Mouse (Mus musculus): ENCODE measurements around the gene Minpp1.

Minpp1 gene

DNA sequence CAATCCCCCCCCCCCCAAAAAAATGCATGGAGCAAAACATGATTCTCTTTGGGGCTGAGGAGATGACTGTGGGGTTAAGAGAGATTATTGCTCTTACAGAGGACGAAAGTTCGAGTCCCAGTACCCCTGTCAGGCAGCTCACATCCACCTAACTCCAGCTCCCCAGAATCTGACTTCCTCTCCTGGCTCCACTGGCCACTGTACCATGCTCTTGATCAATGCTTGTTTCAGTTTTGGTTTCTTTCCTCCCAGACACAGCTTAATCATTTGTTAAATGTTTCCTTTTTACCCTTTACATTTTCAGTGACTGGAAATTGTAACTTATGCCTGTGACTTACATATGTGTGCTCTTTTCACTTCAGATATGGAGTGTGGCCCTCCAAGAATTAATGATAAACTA, 5.4 kb downstream of the Minpp1 start:
- DNase-seq: no peak

DNA sequence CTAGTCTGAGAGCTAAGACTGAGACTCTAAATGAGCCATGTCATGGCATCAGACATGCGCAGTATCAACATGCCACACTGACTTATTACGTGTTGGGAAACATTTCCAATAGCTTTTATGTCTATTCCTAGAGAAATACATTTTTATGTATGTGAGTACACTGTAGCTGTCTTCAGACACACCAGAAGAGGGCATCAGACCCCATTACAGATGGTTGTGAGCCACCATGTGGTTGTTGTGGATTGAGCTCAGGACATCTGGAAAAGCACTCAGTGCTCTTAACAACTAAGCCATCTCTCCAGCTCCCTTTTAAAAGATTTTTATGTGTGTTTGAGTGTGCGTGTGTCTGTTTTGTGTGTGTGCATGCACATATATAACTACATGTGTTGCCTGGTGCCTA, 6.8 kb downstream of the Minpp1 start:
- DNase-seq: no peak

DNA sequence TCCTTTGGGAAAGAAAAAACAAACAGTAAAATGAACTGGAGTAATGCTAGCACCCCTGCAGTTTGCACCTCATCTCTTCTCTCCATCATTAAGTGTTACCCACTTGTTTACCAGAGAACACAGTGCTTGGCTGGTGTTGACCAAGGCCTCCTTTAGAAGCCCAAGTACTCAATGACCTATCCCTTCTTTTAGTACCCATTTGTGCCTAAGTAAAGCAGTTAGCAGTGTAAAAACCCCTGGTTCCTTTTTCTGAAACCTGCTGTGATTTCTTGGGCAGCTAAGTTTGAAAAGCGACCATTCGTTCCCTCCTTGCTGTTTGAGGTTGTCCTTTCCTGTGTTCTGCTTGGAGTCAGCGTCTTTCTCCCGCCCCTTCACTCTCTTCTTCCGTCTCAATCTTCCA, 7.4 kb downstream of the Minpp1 start:
- DNase-seq: no peak

DNA sequence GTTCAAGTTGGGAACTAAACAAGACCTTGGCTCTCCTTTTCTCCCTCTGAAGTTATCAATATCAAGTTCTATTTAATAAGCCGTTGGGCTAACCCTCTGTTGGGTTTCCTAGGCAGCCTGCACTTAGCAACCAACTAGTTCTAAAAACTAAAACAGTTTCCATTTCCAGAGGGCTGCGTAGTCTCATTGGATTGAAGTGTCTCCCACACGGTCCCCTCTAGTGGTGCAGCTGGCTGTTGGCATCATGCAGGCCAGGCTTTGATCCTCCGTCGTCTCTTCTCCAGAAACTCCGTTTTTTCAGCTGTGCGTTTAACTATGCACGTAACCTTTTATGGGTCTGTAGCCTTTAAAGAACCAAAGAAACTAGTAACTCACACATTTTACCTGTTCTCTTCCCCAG, 7.9 kb downstream of the Minpp1 start:
- DNase-seq: no peak

DNA sequence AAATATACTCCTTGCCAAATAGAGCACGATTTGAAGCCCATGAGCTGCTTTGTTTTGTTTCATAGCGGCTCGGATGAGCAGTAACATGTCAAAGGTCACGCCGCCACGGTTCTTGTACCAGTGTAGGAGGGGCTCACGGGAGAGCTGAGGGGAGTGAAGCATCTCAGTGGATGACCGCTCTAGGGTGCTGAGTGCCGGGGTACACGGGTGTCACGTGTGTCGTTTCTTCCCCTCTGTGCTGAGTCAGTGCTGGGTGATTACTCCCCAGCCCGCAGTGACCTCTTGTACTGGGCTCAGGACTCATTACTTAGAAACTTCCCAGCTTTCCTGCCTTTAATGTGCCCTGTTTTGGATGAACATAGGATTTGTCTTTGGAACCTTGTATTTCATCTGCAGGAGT, 9.0 kb downstream of the Minpp1 start:
- DNase-seq: peak; percentile 58

DNA sequence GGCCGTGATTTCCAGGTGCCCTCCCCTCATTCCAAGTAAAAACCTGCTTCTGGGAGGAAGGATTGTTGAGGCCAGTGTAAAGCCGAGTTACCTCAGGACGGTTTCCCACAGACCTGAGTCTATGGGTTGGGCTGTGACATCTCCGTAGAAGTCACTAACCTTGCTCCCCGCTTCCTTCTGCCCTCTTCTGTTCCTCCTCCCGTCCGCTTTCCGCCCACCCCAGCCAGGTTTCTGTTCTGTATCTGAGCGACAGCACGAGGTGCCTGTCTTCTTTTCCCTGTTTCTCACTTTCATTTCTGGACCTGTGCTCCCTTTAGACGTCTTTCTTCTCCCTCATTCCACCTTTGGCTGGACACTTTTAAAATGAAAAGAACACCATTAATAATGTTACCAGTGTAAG, 9.5 kb downstream of the Minpp1 start:
- DNase-seq: no peak

DNA sequence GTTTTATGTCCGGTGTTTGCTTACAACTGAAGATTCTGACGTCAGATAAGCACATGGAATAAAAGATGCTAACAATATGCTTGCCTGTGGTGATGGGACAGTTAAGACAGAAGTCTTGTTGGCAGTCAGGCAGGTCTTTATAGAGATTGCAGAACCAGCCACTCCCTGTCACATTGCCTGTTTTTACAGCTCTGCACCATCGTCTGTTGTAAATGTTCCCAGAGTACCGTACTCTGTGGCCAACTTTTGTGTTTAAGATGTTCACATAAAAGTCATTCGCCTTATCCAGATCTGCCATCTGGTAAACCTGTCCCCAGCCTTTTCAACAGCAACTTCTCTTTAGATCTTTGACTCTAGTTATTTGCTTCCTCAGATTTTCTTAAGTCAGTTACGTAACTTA, 11.8 kb downstream of the Minpp1 start:
- no peak for DNase-seq

DNA sequence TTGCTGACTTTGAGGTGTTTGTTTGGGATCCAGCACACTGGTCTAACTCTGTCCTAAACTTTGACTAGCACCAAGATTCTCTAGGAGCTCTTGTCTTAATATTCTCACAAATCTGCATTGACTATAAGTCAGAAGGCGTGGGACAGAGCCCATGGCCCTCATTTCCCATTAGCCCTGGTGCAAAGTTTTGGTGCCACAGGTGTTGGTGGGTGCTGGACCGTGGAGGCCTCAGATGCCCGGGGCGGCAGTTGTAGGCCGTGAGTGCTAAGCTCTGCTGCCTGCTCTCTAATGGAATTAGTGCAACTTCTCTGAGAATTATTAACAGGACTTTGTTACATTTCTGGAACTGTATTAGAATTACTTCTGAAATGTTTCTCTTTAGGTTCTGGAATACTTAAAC, 12.4 kb downstream of the Minpp1 start:
- DNase-seq: peak; percentile 74

DNA sequence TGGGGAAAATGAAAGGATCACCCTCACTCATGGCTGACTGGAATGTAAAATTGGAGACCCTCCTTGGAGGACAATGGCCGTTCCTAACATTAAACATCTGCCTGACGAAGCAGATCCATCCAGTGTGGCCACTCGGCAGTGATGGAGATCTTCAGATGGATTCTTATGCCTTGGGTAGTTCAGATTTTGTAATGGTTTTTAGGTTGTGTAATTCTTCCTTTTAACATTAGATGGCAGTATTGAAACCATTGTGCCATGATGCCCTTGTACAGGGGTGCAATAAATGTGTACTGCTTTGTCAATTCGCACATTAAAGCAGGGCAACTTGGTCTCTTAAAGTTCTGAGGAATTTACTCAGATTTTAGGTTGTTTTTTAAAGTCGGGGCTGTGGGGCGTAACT, 15.8 kb downstream of the Minpp1 start:
- DNase-seq: no peak

DNA sequence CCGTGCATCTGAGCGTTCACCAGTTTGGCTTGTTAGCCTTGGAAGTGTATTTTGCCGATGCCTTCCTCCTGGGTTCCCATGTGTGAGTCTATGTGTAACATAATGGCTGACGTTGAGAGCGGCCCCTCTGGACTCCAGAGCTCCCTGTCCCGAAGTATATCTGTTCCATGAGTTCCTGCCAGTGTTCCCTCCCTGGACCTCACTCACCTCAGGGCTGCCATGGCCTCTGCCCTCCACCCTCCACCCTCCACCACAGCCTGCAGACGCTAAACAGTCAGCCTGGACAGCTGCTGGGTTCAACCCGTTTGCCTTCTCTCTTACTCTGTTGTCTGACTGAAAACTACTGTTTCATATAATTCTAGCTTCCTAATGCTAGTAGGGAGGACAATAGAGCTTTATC, 20.5 kb downstream of the Minpp1 start:
- DNase-seq: no peak

DNA sequence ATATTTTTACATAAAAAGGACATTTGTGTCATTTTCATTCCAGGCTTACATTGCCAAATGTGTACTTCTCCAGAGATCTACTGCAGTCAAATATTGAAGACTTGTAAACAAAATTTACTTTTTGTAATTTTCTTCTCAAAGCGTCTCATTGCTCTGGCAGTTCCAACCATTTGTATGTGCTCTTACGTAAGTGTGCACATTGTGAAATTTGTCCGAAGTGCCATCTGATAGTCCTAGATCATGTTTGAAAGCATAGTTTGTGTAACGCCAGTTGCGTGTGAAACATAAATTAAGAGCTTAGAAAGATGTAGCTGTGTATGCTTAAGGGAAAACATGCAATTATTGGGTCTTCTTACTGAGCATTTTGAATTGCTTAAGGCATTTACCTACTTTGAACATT, 20.9 kb downstream of the Minpp1 start:
- DNase-seq: no peak

DNA sequence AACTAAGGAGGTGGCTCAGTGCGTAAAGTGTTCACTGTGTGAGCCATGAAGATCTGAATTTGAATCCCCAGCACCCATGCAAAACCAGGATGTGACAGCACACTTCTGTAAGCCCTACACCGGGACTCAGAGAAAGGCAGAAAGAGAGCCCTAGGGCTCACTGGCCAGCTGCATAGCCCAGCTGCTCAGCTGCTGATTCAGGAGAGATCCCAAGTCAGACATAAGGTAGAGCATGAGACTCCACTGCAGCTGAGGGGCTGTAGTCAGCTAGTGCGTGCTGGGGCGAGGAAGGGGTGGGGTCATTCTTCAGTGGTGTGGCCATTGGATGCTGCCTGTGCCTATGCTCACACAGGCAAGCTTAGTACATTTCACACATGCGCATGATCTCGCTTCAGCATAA, 21.5 kb downstream of the Minpp1 start:
- no peak for DNase-seq

DNA sequence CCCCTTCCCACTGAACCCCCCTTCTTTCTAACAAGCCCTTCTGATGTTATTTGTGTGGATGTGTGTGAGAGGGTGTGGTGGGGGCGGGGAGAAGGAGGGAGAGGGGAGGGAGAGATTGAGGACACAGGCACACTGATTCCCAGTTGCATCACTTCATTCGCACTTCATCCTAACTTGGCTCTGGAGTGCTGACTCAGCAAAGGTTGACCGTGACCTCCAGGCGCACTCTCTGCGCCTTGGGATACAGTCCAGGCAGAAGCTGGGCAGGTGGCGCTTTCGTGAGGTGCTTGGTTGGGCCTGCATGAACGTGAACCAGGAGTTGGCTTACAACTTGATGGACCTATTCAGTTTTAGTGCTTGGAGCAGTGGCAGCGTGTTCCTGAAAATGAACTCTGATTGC, 22.0 kb downstream of the Minpp1 start:
- no peak for DNase-seq

DNA sequence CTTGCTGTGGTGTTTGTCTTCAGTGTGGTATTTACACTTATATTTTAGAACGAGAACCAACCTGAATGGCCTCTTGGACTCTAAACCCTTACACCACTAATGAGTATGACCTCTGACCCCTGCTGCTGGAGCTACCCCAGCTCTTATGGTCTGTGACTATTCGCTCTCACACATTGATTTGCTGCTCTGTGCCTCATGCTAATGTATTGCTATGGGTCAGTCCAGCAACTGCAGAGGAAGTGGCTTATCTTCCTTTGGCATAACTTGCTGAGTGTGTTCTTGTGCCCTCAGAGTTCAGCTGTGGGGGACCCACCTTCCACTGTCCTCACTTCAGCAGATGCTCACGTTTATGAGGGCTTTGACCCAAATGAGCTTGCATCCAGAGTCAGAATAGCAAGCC, 24.7 kb downstream of the Minpp1 start:
- peak; percentile 34 for DNase-seq

DNA sequence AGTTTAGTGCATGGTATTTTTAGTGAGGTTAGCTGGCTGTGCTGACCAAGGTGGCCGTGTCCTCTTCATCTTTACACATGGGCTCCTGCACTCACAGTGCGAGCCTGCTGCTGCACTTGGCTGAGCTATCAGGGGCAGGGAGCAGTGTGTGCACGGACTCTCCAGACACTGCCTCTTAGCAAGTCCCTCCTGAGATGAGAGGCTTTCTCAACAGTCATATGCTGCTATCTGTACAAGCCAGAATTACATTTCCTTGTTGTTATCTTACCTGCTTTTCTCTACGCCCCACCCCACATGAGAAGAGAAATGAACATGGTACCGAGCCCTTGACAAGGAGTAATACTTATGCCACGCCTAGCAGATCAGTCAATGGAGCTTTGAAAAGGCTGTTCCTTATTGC, 25.4 kb downstream of the Minpp1 start:
- DNase-seq: no peak

DNA sequence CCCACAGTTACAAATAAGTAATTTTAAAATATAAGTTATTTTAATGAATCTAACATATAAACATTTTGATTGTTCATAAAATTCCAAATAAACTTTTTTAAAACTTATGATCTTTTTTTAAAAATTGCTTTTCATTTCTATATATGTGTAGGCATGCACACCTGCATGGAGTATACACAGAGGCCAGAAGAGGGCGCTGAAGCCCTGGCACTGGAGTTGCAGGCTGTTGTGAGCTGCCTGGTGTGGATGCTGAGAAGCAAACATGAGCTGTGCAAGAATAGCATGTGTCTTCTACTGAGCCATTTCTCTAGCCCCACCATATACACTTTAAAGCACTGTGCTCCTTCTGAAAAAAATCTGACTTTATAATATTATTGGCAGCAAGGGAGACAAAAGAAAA, 26.9 kb downstream of the Minpp1 start:
- DNase-seq: peak; percentile 18

DNA sequence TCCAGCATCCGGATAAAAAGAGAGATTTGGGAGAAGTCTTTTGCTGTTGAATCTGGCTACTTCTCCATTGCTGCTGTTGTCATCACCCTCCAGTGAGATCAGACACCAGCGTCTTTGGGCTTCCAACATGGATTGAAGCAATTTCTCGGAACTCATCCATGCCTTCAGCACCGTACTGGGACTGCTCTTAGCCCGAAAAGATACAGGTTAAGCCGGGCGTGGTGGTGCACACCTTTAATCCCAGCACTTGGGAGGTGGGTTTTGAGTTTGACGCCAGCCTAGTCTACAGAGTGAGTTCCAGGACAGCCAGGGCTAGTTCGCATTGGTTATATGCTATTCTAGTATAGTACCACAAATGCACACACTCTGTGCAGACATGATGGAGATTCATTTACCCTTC, 31.0 kb downstream of the Minpp1 start:
- no peak for DNase-seq

DNA sequence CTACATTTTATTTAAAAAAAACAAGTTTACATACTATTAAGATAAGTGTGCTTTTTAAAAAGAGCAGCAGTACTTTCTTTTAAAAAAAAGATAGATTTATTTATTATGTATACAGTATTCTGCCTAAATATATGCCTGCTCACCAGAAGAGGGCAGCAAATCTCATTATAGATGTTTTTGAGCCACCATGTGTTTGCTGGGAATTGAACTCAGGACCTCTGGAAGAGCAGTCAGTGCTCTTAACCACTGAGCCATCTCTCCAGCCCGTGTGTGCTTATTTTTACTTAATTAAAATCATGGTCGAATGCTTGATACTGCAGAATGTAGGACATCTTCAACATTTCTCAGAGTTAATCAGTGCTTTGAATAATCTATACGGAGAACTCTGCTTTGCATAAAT, 35.9 kb downstream of the Minpp1 start:
- DNase-seq: no peak

DNA sequence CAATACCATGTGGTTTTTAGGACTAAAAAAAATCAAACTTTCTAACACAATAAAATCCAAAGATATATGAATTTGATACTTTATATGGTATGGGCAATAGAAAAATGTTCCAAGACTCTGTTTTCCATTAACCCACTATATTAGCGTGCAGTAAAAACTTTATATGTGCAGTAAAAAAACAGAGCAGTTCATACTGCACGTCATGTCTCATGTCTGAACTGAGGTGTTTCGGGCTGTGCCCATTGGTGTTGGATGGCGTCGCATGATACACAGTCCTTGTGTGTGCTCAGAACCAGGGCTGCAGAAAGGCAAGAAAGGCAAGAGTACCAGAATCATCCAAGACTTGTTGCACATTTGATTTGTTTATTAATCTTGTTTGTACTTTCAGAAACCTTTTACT, 36.7 kb downstream of the Minpp1 start:
- DNase-seq: no peak

DNA sequence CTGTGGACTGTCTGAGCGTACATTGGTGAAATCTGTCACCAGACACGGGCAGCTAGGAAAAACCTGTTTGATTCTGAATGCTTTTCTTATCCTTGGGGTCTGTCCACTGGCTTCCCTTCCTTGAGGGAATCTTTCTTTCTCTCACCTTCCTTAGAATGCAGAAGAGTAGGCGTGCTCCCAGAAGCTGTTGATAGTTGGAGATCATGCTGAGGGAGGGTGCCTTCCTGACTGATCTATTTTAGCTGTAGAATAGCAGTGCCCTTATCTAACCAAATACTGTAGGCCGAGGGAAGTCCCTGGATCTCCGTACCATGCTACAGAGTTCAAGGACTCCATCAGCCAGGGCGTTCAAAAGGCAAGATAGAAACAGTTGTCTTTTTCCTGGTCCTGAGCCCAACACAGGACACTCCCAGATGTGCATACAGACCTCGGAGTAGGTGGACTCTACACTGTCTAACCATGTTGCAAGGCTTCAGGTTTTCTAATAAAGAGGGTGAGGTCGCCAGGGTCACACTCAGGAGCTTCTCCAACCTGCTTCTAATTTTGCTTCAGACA, 37.3 kb downstream of the Minpp1 start:
- DNase-seq: no peak

DNA sequence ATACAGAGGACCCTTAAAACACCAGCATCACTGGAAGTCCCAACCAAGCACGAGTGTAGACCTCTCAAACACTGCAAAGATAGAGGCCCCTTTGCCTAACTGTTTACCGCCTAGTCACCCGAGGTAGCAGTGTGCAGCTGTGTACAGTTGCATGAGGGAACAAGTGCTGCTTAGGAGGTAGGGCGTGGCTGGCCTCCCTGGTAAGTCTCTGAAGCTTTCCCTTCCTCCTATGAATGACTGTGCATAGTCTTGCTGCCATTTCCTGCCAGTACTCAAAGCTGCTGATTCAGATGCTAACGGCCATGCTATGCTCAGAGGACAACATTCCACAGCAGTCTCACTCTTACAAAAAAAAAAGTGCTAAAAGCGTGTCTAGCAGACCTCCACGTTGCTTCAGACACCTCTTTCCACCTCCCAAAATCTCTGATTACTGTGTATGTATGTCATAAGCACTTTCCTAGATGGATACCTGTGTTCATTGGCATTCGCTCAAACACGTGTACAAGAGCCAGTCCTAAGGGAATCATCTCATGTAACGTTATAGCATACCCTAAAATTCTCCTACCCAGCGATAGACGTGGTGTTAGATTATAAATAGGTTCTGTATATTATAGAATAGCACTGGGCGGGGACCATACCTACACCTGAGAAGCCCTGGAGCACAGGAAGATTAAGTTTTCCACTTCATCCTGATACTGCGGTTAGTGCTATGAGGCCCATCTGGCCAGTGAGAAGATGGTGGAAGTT, 38.4 kb downstream of the Minpp1 start:
- DNase-seq: no peak

DNA sequence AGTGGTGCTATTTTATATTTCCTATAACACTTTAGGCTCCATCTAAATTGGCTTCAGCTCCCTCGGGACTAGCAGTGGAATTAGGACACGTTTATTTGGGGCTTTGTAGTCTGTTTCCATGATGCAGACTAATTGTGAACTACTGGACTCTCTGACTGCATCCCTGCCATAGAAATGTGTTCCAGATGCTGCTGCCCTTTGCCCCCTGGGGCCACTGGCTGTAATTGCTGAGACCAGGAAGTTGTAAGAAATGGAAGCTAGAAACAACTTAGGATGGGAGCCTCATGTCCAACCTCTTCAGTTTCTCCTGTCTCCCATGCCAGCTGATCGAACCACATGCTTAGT, 38.9 kb downstream of the Minpp1 start:
- DNase-seq: peak; percentile 38

DNA sequence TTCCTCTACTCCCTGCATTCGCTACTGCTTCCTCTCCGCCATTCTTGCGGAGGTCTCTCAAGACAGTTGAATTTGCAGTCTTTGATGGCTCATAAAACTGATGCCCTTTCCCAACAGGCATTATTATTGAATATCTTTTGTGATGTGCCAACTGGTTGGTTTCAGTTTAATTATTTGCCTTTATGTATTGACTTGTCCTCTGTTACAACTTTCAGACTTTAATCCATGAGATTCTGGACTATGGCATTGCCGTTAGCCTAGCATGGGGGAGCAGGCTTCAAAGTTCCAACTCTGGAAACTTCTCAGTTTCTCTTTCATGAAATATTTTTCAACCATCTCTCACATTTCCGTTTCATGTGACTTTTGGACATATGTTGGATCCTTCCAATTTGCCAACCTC, 41.6 kb downstream of the Minpp1 start:
- no peak for DNase-seq

DNA sequence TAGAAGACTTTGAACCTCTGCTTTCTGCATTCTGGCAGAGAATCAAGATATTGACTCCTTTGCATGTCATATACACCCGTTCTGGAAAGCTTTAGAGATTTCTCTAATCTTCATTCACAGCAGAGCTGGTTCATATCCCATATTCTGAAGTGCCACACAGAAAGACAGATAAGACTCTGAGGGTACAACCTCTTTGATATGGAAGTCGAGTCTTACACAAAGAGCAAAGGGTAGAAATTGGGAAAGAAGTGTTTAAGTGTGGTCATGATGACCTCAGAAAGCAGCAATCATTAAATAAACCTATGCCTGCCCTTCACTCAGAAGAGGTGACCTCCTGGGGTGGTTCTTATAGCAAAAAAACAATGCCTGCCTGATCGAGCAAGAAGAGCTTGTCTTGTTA, 43.2 kb downstream of the Minpp1 start:
- no peak for DNase-seq

DNA sequence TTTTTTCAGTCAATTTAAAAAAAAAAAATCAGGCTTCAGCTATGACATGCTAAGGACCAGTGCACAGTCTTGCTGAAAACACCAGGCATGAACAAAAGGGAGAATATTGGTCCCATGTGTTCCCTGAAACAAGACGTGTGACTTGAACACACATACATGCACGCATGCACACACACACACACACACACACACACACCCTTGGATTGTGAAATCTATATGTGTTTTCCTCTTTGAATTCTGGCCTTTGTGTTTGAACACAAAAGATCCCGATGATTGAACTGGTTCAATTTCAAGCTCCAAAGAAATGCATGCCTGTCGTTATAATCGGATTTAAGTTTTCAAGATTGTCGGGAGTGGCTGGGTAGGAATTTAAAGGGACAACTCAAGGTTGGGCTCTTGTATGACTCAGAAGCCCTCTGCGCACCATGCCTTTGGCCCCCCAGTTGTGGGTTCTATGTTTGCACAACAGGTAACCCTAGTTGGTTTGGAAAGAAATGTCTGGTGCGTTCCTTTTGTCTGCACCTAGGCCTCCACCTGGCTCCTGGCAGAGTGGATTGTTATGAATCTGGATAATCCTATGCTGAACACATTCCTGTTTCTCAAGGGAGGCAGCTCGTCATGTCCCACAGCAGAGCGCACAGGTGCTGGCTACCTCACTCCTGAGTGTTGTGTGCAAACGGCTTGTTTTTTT, 43.8 kb downstream of the Minpp1 start:
- no peak for DNase-seq

Measured in kidney, postnatal 10 days (tissue).